Mouse (Mus musculus) heart, postnatal 14 days (tissue): ENCODE data around the gene Fzd9. TPM values are rescaled to one million over a fixed set of nuclear protein-coding genes. Genes with fewer than 3 reads are reported as not detected.
A peak's percentile ranks its signal among the peaks of the same experiment; 100 is the strongest.
"Not testable (repeated sequence)": the region's sequence is repeated elsewhere in the genome, so short reads cannot be mapped to it uniquely, and the experiment has no call there.

Experiments used
- DNase-seq, 2 experiments: peaks; one replicate each; pipeline ENCODE4 v3.0.0; 2021 to 2022
- intact Hi-C: fragments of 180-260 bp; cut with DNase I; formaldehyde crosslinking; loops from one replicate; pipeline ENCODE4 v1.15.1; 2025
- total RNA-seq, 2 experiments: library from RNA; stranded (reverse); gene quantifications; 2 replicates each; pipeline ENCODE4 v1.2.3; 2021

Fzd9 gene
- total RNA-seq, 2 experiments from 2014 or later: 0.29 to 0.55 TPM

DNA sequence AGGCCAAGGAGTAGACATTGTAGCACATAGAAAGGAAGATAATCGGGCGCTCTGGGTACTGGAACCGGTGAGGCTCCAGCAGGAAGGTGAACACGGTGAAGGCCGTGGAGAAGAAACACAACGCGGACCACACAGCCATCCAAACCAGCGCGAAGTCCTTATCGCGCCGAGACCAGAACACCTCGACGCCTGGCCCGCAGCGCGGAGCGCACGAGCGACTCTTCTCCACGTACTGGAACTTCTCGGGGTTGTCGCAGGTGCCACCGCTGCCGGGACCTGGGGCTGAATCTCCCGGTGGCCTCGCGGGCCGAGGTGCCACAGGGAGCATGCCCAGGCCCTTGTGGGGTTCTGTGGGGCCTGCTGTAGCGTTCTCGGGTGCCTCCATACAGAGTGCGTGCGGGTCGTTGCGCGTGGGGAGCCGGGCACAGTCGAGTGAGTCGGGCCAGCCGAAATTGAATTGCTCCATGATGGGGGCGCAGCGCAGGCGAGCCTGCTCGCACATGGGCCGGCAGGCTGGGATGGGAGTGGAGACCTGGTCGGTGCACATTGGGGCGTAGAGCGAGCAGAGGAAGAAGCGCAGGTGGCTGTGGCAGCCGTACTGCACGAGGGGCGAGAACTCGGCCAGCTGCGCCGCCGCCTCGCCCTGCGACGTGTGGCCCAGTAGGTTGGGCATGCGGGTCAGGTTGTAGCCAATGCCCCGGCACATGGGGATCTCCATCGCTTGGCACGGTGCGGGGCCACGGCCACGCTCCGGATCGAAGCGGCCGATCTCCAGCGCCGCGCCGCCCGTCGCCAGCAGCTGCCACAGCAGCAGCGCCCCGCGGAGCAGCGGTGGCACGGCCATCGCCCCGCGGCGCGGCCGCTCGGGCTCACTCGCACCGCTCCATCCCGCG lies 598 bp downstream of the Fzd9 start:
- intact Hi-C loops: no loop called here
- DNase-seq: peak; percentile 19 to 28

- DNase-seq: no peak
- intact Hi-C loops: no loop called here
Measured at GRCm38 (mm10) chr5:135248956-135249676, 1.9 kb downstream of the Fzd9 start.

DNA sequence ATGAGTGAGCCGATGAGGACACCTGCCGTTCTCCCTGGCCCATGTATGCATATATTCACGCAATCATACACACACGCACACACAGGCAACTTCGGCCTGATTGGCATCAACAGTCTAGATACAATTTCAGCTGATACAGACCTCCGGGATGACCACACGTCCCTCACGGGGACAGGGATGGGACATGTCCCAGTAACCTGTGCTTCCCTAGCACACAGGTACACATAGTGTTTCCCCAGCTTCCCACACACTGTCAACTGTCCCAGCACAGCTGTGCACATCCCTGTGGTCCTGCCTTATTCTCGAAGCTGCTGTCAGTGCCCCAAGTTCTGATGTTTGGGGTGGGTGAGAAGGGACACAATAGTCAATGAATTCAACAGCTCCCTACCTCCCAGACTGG lies 3.7 kb downstream of the Fzd9 start:
- intact Hi-C loops: no loop called here
- no peak for DNase-seq

- DNase-seq: no peak
- intact Hi-C loops: no loop called here
Measured at GRCm38 (mm10) chr5:135246531-135246930, 4.5 kb downstream of the Fzd9 start.

DNA sequence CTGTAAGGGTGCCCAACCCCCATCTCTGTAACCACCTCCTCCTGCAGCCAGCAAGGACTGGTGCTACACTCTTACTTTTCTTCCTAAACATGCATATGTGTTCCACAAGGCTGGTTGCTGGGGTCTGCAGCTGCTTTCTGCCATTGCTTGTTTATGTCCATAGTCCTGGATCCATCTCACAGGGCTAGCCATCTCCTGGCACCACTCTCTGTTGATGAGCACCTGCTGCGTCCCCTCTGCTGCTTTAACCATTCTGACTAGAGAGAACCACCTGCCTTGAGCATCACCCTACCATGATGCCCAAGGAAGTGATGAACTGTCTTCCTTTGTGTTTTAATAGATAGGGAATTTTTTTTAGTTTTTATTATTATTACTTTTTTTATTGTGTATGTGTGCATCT lies 7.9 kb downstream of the Fzd9 start:
- intact Hi-C loops: no loop called here

GRCm38 (mm10) chr5:135242608-135243007 lies 8.4 kb downstream of the Fzd9 start:
- DNase-seq: no peak
- intact Hi-C loops: no loop called here

More for the DNA sequence above, 7.9 kb downstream of the Fzd9 start:
- no peak for DNase-seq

GRCm38 (mm10) chr5:135242136-135242535 lies 8.9 kb downstream of the Fzd9 start:
- intact Hi-C loops: no loop called here

DNA sequence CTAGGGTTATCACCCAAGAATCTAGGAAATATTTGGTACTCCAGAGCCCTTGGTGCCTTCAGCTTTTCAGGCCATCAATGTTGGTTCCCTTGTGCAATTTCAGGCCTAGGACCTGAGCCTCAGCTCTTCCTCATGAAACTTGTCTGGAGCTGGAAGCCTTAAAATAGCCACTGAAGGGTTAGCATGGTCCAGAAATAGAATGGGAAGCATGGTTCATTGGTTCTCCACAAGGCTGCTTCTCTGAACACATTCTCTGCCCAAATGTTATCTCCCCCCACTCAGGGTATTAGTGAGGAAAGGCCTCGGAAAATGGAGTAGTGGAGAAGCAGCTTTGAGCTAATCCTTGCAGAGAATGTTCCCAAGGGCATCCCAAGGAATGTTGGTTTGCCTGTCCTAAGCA lies 9.6 kb downstream of the Fzd9 start:
- DNase-seq: no peak

More at GRCm38 (mm10) chr5:135242136-135242535, 8.9 kb downstream of the Fzd9 start:
- no peak for DNase-seq

DNA sequence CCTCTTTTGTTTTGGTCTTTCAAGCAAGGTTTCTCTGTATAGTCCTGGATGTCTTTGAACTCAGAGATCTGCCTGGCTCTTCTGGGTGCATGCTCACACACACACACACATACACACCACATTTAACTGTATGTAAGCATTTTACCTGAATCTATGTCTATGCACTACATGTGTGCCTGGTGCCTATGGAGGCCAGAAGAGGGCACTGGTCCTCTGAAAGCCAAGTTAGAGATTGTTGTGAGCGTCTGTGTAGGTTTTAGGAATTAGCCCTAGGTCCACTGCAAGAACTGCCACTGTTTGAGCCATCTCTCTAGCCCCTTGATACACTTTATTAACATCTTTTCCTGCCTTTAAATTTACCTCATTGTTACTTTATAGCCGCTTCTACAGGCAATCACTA lies 12.2 kb downstream of the Fzd9 start:
- intact Hi-C loops: loop anchor here (5.0 kb wide), 1 partner anchor 98 kb away; no protein-coding TSS in a partner anchor
- DNase-seq: no peak

More for the DNA sequence above, 9.6 kb downstream of the Fzd9 start:
- intact Hi-C loops: no loop called here

DNA sequence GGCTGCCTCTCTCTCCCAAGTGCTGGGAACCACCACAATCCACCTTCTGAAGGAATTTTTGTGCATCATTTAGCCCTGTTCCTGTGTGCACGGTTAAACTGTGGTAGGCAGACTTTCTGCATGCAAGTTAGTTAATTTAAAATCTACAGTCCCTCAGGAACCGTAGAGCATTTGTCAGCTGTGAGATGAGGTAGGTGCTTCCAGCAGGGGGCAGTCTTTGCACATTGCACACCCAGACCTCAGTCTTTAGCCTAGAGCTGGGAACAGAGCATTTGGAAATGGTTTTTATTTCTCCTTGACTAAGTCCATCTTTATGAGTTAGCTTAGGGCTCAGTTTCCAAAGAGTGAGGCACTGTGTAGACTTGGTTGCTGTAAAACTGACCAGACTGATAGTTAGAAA lies 14.5 kb downstream of the Fzd9 start:
- DNase-seq: peak; percentile 73 to 78
- intact Hi-C loops: loop anchor here (1.0 to 5.0 kb wide), 2 partner anchors 50 to 101 kb away; no protein-coding TSS in a partner anchor

- intact Hi-C loops: no loop called here
- DNase-seq: no peak
Measured at GRCm38 (mm10) chr5:135233166-135233920, 17.7 kb downstream of the Fzd9 start.

GRCm38 (mm10) chr5:135230186-135230585 lies 20.8 kb downstream of the Fzd9 start:
- no peak for DNase-seq
- intact Hi-C loops: no loop called here

GRCm38 (mm10) chr5:135225879-135226278 lies 25.2 kb downstream of the Fzd9 start:
- DNase-seq, intact Hi-C loops: not testable (repeated sequence)

GRCm38 (mm10) chr5:135224169-135224568 lies 26.9 kb downstream of the Fzd9 start:
- intact Hi-C loops: no loop called here
- DNase-seq: no peak

DNA sequence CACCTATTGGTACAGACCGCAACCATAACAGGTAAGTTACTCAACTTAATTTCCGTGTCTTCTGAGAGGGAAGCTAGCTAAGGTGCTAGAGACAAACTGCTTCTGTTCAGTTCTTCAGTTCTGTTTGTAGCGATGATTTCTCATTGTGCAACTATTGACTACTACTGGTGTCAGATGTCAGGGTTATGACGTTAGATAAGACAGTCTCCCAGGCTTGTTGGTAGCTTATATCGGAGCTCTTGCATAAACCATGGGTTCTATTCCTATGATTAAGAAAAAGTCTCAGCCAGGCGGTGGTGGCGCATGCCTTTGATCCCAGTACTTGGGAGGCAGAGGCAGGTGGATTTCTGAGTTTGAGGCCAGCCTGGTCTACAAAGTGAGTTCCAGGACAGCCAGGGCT lies 29.0 kb downstream of the Fzd9 start:
- no peak for DNase-seq
- intact Hi-C loops: no loop called here

- intact Hi-C loops: no loop called here
- DNase-seq: no peak
Measured at GRCm38 (mm10) chr5:135220941-135221340, 30.1 kb downstream of the Fzd9 start.

GRCm38 (mm10) chr5:135216871-135217270 lies 34.2 kb downstream of the Fzd9 start:
- no peak for DNase-seq
- intact Hi-C loops: no loop called here

DNA sequence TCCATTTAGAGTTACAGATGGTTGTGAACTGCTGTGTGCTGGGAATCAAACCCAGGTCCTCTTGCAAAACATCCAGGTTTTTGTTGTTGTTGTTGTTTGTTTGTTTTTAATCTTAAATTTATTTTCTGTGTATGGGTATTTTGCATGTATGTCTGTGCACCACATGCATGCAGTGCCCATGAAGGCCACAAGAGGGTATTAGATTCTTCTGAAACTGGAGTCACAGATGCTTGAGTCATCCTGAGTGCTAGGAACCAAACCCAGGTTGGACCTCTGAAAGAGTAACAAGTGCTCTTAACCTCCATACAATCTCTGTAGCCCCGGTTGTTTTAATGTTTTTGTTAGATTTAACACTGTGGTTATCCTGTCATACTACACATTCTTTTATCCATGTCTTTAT lies 42.8 kb downstream of the Fzd9 start:
- DNase-seq: no peak
- intact Hi-C loops: no loop called here

GRCm38 (mm10) chr5:135202763-135203162 lies 48.3 kb downstream of the Fzd9 start:
- intact Hi-C loops: no loop called here
- no peak for DNase-seq
